Mouse (Mus musculus): Measurements from ENCODE around the gene Got2.

Got2 gene

DNA sequence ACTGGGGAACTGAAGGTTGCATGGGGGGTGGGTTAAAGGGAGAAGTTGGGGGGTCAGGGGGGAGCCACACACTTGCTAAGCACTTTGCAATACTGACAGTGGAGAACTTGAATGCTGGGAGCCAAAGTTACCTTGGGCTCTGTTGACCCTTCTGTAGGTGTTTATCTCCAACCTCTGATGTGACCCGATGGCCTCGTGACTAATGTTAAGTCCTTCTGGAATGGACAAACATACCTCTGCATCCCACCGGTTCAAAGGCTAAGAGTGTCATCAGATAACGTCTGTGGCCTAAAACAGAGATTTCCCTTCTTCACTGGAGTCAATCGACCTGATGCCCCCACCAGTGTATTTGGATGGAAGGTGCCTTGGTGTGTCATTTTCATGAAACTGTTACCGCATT lies 67.1 kb downstream of the Got2 start:
- no peak for DNase-seq (ENCODE audit: low read depth, low spot score)

DNA sequence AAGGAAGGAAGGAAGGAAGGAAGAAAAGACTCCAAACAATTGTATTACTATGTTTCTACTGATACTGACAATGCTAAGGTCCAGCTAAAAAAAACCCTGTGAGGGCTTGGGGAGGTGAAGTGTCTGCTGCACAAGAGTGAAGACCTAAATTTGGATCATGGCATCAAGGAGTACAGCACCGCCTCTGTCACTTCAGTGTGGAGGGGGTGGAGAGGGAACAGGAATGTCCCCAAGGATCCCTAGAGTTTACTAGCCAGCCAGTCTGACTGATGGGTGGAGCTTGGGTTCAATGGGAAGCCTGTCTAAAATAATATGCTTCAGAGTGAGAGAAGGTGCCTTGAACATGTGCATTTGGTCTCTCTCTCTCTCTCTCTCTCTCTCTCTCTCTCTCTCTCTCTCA lies 70.1 kb downstream of the Got2 start:
- DNase-seq (ENCODE audit: low read depth, low spot score), result no peak

DNA sequence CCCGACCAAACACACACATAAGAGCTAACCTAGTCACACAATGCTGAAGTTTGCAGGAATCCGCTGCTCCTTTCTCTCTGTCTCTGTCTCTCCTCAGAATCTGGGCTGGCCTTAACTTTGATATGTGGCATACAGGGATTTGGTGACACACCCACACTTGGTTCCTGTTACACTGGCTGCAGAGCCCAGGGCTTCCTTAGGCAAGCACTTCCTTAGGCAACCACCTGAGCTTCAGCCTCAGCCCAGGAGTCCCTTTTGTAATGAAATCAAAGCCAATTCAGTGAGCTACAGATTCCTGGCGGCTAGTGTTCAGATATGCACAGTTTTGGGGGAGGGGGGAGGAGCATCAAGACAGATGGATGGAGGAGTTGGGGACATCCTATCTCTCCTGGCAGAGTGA lies 70.8 kb downstream of the Got2 start:
- DNase-seq (ENCODE audit: low read depth, low spot score), result no peak

DNA sequence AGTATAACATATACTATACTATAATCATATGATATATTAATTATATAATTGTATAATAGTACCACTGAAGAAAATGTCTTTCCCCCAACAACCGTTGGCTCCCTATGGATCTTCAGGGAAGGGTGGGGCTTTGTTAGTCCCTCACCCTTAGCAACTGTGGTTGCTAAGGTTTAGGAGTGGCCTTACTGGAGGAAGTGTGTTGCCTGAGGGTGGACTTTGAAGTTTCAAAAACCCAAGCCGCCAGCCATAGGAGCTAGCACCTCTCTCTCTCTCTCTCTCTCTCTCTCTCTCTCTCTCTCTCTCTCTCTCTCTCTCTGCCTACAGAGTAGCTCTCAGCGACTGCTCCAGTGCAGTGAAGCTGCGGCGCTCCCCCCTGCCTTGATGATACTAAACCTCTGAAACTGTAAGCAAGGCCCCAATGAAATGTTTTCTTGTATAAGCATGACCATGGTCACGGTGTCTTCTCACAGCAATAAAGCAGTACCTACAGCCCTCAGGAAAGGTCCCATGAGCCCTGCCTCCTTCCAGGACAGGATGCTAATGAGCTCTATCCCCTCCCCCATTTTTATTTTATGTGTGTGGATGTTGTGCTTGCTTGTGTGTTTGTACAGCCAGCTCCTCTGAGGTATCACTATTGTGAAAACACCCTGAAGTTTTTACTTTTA lies 72.2 kb downstream of the Got2 start:
- DNase-seq (ENCODE audit: low read depth, low spot score), result no peak

Data from brain, adult 2 months (tissue).